Mouse (Mus musculus) midbrain, postnatal 0 days (tissue): ENCODE measurements around the gene Mgat5. TPM values are rescaled to one million over a fixed set of nuclear protein-coding genes. Genes with fewer than 3 reads are reported as not detected.
A peak's percentile ranks its signal among the peaks of the same experiment; 100 is the strongest.

ENCODE experiments used
- ATAC-seq: fragments of 200-750 bp; cut with Nextera tagmentation; 2 replicates; pipeline ENCODE4 v1.8.0; 2017; ENCODE audit warnings: moderate number of reproducible peaks, mild to moderate bottlenecking, moderate TSS enrichment, moderate library complexity; ENCODE audit not compliant: low FRiP score
- DNase-seq: peaks from one replicate; pipeline ENCODE4 v3.0.0-alpha.2; 2015; ENCODE audit warnings: low spot score
- H3K27ac ChIP-seq: fragments of 300-500 bp; sonication (generic); 2 replicates; pipeline ENCODE4 v1.5.1; 2014; ENCODE audit warnings: low read depth, mild to moderate bottlenecking, low read length, mixed read lengths
- H3K27me3 ChIP-seq: fragments of 300-500 bp; sonication (generic); 2 replicates; pipeline ENCODE4 v1.6.1; 2014; ENCODE audit warnings: low read length, control low read depth, mixed read lengths; ENCODE audit not compliant: insufficient read depth
- H3K36me3 ChIP-seq: fragments of 300-500 bp; sonication (generic); 2 replicates; pipeline ENCODE4 v1.6.1; 2014; ENCODE audit warnings: low read length, control low read depth, mixed read lengths; ENCODE audit not compliant: insufficient read depth
- H3K4me1 ChIP-seq: fragments of 300-500 bp; sonication (generic); 2 replicates; pipeline ENCODE4 v1.6.1; 2014; ENCODE audit warnings: mild to moderate bottlenecking, control low read depth, antibody characterized with exemption, low read length, mixed read lengths; ENCODE audit not compliant: insufficient read depth
- H3K4me2 ChIP-seq: fragments of 300-500 bp; sonication (generic); 2 replicates; pipeline ENCODE4 v1.6.1; 2014; ENCODE audit warnings: low read depth, mild to moderate bottlenecking, low read length, mixed read lengths; ENCODE audit not compliant: poor library complexity, severe bottlenecking
- H3K4me3 ChIP-seq: fragments of 300-500 bp; sonication (generic); 2 replicates; pipeline ENCODE4 v1.5.1; 2014; ENCODE audit warnings: low read depth, mild to moderate bottlenecking, low read length, moderate library complexity
- H3K9ac ChIP-seq: fragments of 300-500 bp; sonication (generic); replicated peaks from 2 replicates; pipeline ENCODE4 v1.6.1; 2014; ENCODE audit warnings: mild to moderate bottlenecking, low read length, moderate library complexity, mixed read lengths; ENCODE audit not compliant: poor library complexity, severe bottlenecking
- H3K9me3 ChIP-seq: fragments of 300-500 bp; sonication (generic); 2 replicates; pipeline ENCODE4 v1.6.1; 2016; ENCODE audit warnings: low read length, control low read depth
- CTCF ChIP-seq: IDR thresholded peaks from 2 replicates; pipeline ENCODE4 v1.5.1; 2016; ENCODE audit warnings: antibody characterized with exemption, mild to moderate bottlenecking
- WGBS: fragments of 180-500 bp; shearing (Covaris S2); extraction: QIAGEN DNeasy Blood & Tissue Kit; methylation state at CpG from one replicate; pipeline ENCODE4 v1.1.7; 2014; 5-methylcytosine and 5-hydroxymethylcytosine counted together
- polyA plus RNA-seq: library from polyadenylated mRNA; unstranded; fragments of >200 nt; fragmentation: Nextera tagmentation; extraction: Ambion mirVana; gene quantifications from 2 replicates; pipeline ENCODE4 v1.2.1, GENCODE M21; 2015
- total RNA-seq: library from RNA; depleted of rRNA; stranded (reverse); fragments of >200 nt; gene quantifications from 2 replicates; pipeline ENCODE4 v1.2.3, GENCODE M21; 2014

Mgat5 gene
- total and polyA plus RNA-seq, 2 experiments from 2014 or later: 13.0 to 56.5 TPM

GRCm38 (mm10) chr1:127409512-127409911 is 204.7 kb downstream of the Mgat5 start:
- H3K4me3 ChIP-seq: no peak overlapping the region
- H3K27ac ChIP-seq: no peak overlapping the region
- peak; percentile 65 for TF ChIP-seq CTCF
- no peaks in the 10 kb centered on the region for H3K9me3 ChIP-seq
- WGBS: 49% methylated on average over 5 of the region's 5 CpGs
- DNase-seq (no peak), ATAC-seq (0 out of 2 replicates have a peak, but pooled peaks have one; percentile 36)
- no peaks in the 10 kb centered on the region for H3K27me3 ChIP-seq
- H3K9ac ChIP-seq: no peak overlapping the region
- peaks cover 18% of the 10 kb centered on the region; the same call in 1 of the 2 replicates for H3K36me3 ChIP-seq
- no peaks in the 10 kb centered on the region for H3K4me1 ChIP-seq
- no peak overlapping the region for H3K4me2 ChIP-seq

- DNase-seq: peak; percentile 52
Observed at GRCm38 (mm10) chr1:127414500-127414899, 209.7 kb downstream of the Mgat5 start.

GRCm38 (mm10) chr1:127415896-127416295 is 211.1 kb downstream of the Mgat5 start:
- DNase-seq (no peak), ATAC-seq (no peak)
- H3K27ac ChIP-seq: no peak overlapping the region
- H3K4me2 ChIP-seq: no peak overlapping the region
- no peaks in the 10 kb centered on the region for H3K27me3 ChIP-seq
- H3K4me1 ChIP-seq: no peaks in the 10 kb centered on the region
- no peak overlapping the region for H3K9ac ChIP-seq
- no peak overlapping the region for H3K4me3 ChIP-seq
- no peaks in the 10 kb centered on the region for H3K9me3 ChIP-seq
- 94% methylated on average over 1 of the region's 1 CpGs for WGBS
- H3K36me3 ChIP-seq: peaks cover 18% of the 10 kb centered on the region
- TF ChIP-seq CTCF: no peak

More at GRCm38 (mm10) chr1:127414500-127414899, 209.7 kb downstream of the Mgat5 start:
- 47% methylated on average over 7 of the region's 7 CpGs for WGBS
- peaks cover 18% of the 10 kb centered on the region for H3K36me3 ChIP-seq
- H3K9ac ChIP-seq: no peak overlapping the region
- H3K27me3 ChIP-seq: no peaks in the 10 kb centered on the region
- no peak for ATAC-seq
- no peak overlapping the region for H3K4me3 ChIP-seq
- H3K4me1 ChIP-seq: no peaks in the 10 kb centered on the region
- no peaks in the 10 kb centered on the region for H3K9me3 ChIP-seq
- no peak overlapping the region for H3K4me2 ChIP-seq
- no peak for TF ChIP-seq CTCF
- no peak overlapping the region for H3K27ac ChIP-seq

GRCm38 (mm10) chr1:127416971-127417370 is 212.2 kb downstream of the Mgat5 start:
- H3K4me1 ChIP-seq: no peaks in the 10 kb centered on the region
- peaks cover 18% of the 10 kb centered on the region for H3K36me3 ChIP-seq
- no peaks in the 10 kb centered on the region for H3K27me3 ChIP-seq
- no peak overlapping the region for H3K27ac ChIP-seq
- 61% methylated on average over 1 of the region's 1 CpGs for WGBS
- H3K9ac ChIP-seq: no peak overlapping the region
- no peak for TF ChIP-seq CTCF
- H3K4me3 ChIP-seq: no peak overlapping the region
- ATAC-seq (no peak), DNase-seq (no peak)
- no peaks in the 10 kb centered on the region for H3K9me3 ChIP-seq
- no peak overlapping the region for H3K4me2 ChIP-seq

- no peaks in the 10 kb centered on the region for H3K4me1 ChIP-seq
- no peak overlapping the region for H3K4me2 ChIP-seq
- H3K9me3 ChIP-seq: no peaks in the 10 kb centered on the region
- H3K4me3 ChIP-seq: no peak overlapping the region
- H3K27me3 ChIP-seq: no peaks in the 10 kb centered on the region
- H3K9ac ChIP-seq: no peak overlapping the region
- ATAC-seq (no peak), DNase-seq (no peak)
- H3K36me3 ChIP-seq: peaks cover 3% of the 10 kb centered on the region; the same call in 1 of the 2 replicates
- WGBS: 76% methylated on average over 4 of the region's 4 CpGs
- H3K27ac ChIP-seq: no peak overlapping the region
- TF ChIP-seq CTCF: no peak
Observed at GRCm38 (mm10) chr1:127418916-127419575, 214.2 kb downstream of the Mgat5 start.

- Histone ChIP-seq H3K4me1 (no peaks in the 10 kb centered on the region), H3K9ac (no peak overlapping the region), H3K4me2 (no peak overlapping the region), H3K4me3 (no peak overlapping the region), H3K27me3 (no peaks in the 10 kb centered on the region), H3K36me3 (peaks cover 3% of the 10 kb centered on the region; the same call in 1 of the 2 replicates), H3K9me3 (no peaks in the 10 kb centered on the region), H3K27ac (no peak overlapping the region)
- WGBS: 55% methylated on average over 7 of the region's 7 CpGs
- no peak for TF ChIP-seq CTCF
- DNase-seq (no peak), ATAC-seq (no peak)
Observed at GRCm38 (mm10) chr1:127419581-127419980, 214.8 kb downstream of the Mgat5 start.
